Mouse (Mus musculus): ENCODE measurements at regions not wholly inside any gene's neighbourhood (a gene's known extent, or its start where the extent isn't known, plus 50 kb on each side); places are given as distances from the start of the nearest gene placed in this dataset.
A peak's percentile ranks its signal among the peaks of the same experiment; 100 is the strongest.

GRCm38 (mm10) chr3:18378014-18379005 is 430.1 kb downstream of the Cypt12 start:
- Histone ChIP-seq H3K4me3 (ENCODE audit: low read depth, low read length) (no peak overlapping the region), H3K36me3 (ENCODE audit: insufficient read depth, low read length) (no peaks in the 10 kb centered on the region), H3K27ac (ENCODE audit: low read depth, low read length) (no peak overlapping the region), H3K9ac (replicated peaks; ENCODE audit: low read length, poor library complexity, severe bottlenecking) (no peak overlapping the region), H3K9me3 (ENCODE audit: low read length) (no peaks in the 10 kb centered on the region), H3K4me2 (ENCODE audit: low read depth, low read length, poor library complexity, severe bottlenecking) (no peak overlapping the region), H3K27me3 (ENCODE audit: insufficient read depth, low read length) (no peaks in the 10 kb centered on the region), H3K4me1 (ENCODE audit: insufficient read depth, low read length) (no peaks in the 10 kb centered on the region)
- no peak for TF ChIP-seq CTCF (IDR thresholded peaks at IDR 0.05)
- DNase-seq (ENCODE audit: low spot score) (peak; percentile 21), ATAC-seq (ENCODE audit: low FRiP score) (peak; percentile 44; the same call in 1 of the 2 replicates)
- WGBS, result 75% methylated on average over 8 of the region's 8 CpGs

GRCm38 (mm10) chr3:18421886-18422575 is 473.8 kb downstream of the Cypt12 start:
- DNase-seq (ENCODE audit: low spot score), result no peak
- no peak for ATAC-seq (ENCODE audit: low FRiP score)

GRCm38 (mm10) chr3:18428908-18429307 is 480.7 kb downstream of the Cypt12 start:
- ATAC-seq (ENCODE audit: low FRiP score) (no peak), DNase-seq (ENCODE audit: low spot score) (no peak)
- 95% methylated on average over 1 of the region's 1 CpGs for WGBS
- Histone ChIP-seq H3K4me3 (ENCODE audit: low read depth, low read length) (no peak overlapping the region), H3K4me2 (ENCODE audit: low read depth, low read length, poor library complexity, severe bottlenecking) (no peak overlapping the region), H3K36me3 (ENCODE audit: insufficient read depth, low read length) (no peaks in the 10 kb centered on the region), H3K4me1 (ENCODE audit: insufficient read depth, low read length) (no peaks in the 10 kb centered on the region), H3K9me3 (ENCODE audit: low read length) (no peaks in the 10 kb centered on the region), H3K27ac (ENCODE audit: low read depth, low read length) (no peak overlapping the region), H3K27me3 (ENCODE audit: insufficient read depth, low read length) (no peaks in the 10 kb centered on the region), H3K9ac (replicated peaks; ENCODE audit: low read length, poor library complexity, severe bottlenecking) (no peak overlapping the region)
- TF ChIP-seq CTCF (IDR thresholded peaks at IDR 0.05), result no peak

More at GRCm38 (mm10) chr3:18421886-18422575, 473.8 kb downstream of the Cypt12 start:
- Histone ChIP-seq H3K27ac (ENCODE audit: low read depth, low read length) (no peak overlapping the region), H3K4me2 (ENCODE audit: low read depth, low read length, poor library complexity, severe bottlenecking) (no peak overlapping the region), H3K9ac (replicated peaks; ENCODE audit: low read length, poor library complexity, severe bottlenecking) (no peak overlapping the region), H3K9me3 (ENCODE audit: low read length) (no peaks in the 10 kb centered on the region), H3K27me3 (ENCODE audit: insufficient read depth, low read length) (no peaks in the 10 kb centered on the region), H3K4me3 (ENCODE audit: low read depth, low read length) (no peak overlapping the region), H3K36me3 (ENCODE audit: insufficient read depth, low read length) (no peaks in the 10 kb centered on the region), H3K4me1 (ENCODE audit: insufficient read depth, low read length) (no peaks in the 10 kb centered on the region)
- TF ChIP-seq CTCF (IDR thresholded peaks at IDR 0.05), result no peak
- WGBS, result 83% methylated on average over 4 of the region's 4 CpGs

- H3K27me3 ChIP-seq (ENCODE audit: insufficient read depth, low read length), result no peaks in the 10 kb centered on the region
- no peak for TF ChIP-seq CTCF (IDR thresholded peaks at IDR 0.05)
- no peak overlapping the region for H3K4me3 ChIP-seq (ENCODE audit: low read depth, low read length)
- ATAC-seq (ENCODE audit: low FRiP score) (no peak), DNase-seq (ENCODE audit: low spot score) (peak; percentile 20)
- H3K36me3 ChIP-seq (ENCODE audit: insufficient read depth, low read length), result no peaks in the 10 kb centered on the region
- H3K9ac ChIP-seq (replicated peaks; ENCODE audit: low read length, poor library complexity, severe bottlenecking), result no peak overlapping the region
- no peak overlapping the region for H3K27ac ChIP-seq (ENCODE audit: low read depth, low read length)
- H3K9me3 ChIP-seq (ENCODE audit: low read length), result no peaks in the 10 kb centered on the region
- no peak overlapping the region for H3K4me2 ChIP-seq (ENCODE audit: low read depth, low read length, poor library complexity, severe bottlenecking)
- 74% methylated on average over 5 of the region's 5 CpGs for WGBS
- no peaks in the 10 kb centered on the region for H3K4me1 ChIP-seq (ENCODE audit: insufficient read depth, low read length)
Observed at GRCm38 (mm10) chr3:18438845-18439244, 490.6 kb downstream of the Cypt12 start.

GRCm38 (mm10) chr3:18452197-18452933 is 504.2 kb downstream of the Cypt12 start:
- no peak overlapping the region for H3K27ac ChIP-seq (ENCODE audit: low read depth, low read length)
- TF ChIP-seq CTCF (IDR thresholded peaks at IDR 0.05), result no peak
- no peak for DNase-seq (ENCODE audit: low spot score)

More at GRCm38 (mm10) chr3:18452197-18452933, 504.2 kb downstream of the Cypt12 start:
- Histone ChIP-seq H3K4me1 (ENCODE audit: insufficient read depth, low read length) (no peaks in the 10 kb centered on the region), H3K9ac (replicated peaks; ENCODE audit: low read length, poor library complexity, severe bottlenecking) (no peak overlapping the region), H3K9me3 (ENCODE audit: low read length) (no peaks in the 10 kb centered on the region), H3K4me3 (ENCODE audit: low read depth, low read length) (no peak overlapping the region), H3K36me3 (ENCODE audit: insufficient read depth, low read length) (no peaks in the 10 kb centered on the region), H3K4me2 (ENCODE audit: low read depth, low read length, poor library complexity, severe bottlenecking) (no peak overlapping the region), H3K27me3 (ENCODE audit: insufficient read depth, low read length) (no peaks in the 10 kb centered on the region)
- no peak for ATAC-seq (ENCODE audit: low FRiP score)
- WGBS, result 95% methylated on average over 3 of the region's 3 CpGs

Measured in midbrain, postnatal 0 days (tissue).